Mouse (Mus musculus): ENCODE results near the gene Thada. TPM values are rescaled to one million over a fixed set of nuclear protein-coding genes. Genes with fewer than 3 reads are reported as not detected.

The Thada gene
- polyA plus RNA-seq, 1 experiment from 2014 or later = 6.1 TPM

- H3K27me3 ChIP-seq = no peaks in the 10 kb centered on the region
- H3K4me2 ChIP-seq = no peak overlapping the region
- no peaks in the 10 kb centered on the region for H3K36me3 ChIP-seq
- no peak overlapping the region for H3K9ac ChIP-seq
- no peak for ATAC-seq (ENCODE audit: low FRiP score)
- WGBS = 70% methylated on average over 4 of the region's 4 CpGs
- H3K4me3 ChIP-seq = no peak overlapping the region
- no peaks in the 10 kb centered on the region for H3K9me3 ChIP-seq
- H3K27ac ChIP-seq = 0 out of 2 replicates have a peak overlapping the region, but pooled peaks have one; percentile 30
- peaks cover 21% of the 10 kb centered on the region for H3K4me1 ChIP-seq (replicated peaks)
These were observed 207.3 kb downstream of the Thada start for GRCm38 (mm10) chr17:84258638-84259261.

GRCm38 (mm10) chr17:84257927-84258532 lies 208.0 kb downstream of the Thada start:
- H3K4me2 ChIP-seq = no peak overlapping the region
- H3K4me1 ChIP-seq (replicated peaks) = peaks cover 21% of the 10 kb centered on the region
- 75% methylated on average over 5 of the region's 5 CpGs for WGBS
- no peaks in the 10 kb centered on the region for H3K36me3 ChIP-seq
- H3K27me3 ChIP-seq = no peaks in the 10 kb centered on the region
- H3K9ac ChIP-seq = no peak overlapping the region
- no peak overlapping the region for H3K4me3 ChIP-seq
- no peaks in the 10 kb centered on the region for H3K9me3 ChIP-seq
- no peak overlapping the region for H3K27ac ChIP-seq
- ATAC-seq (ENCODE audit: low FRiP score) = no peak

- Histone ChIP-seq H3K4me1 (replicated peaks) (peaks cover 21% of the 10 kb centered on the region), H3K4me2 (no peak overlapping the region), H3K36me3 (no peaks in the 10 kb centered on the region; the same call in 1 of the 2 replicates), H3K4me3 (no peak overlapping the region), H3K9me3 (no peaks in the 10 kb centered on the region), H3K27me3 (no peaks in the 10 kb centered on the region), H3K27ac (no peak overlapping the region; the same call in 1 of the 2 replicates), H3K9ac (no peak overlapping the region; the same call in 1 of the 2 replicates)
- WGBS = 53% methylated on average over 9 of the region's 9 CpGs
- ATAC-seq (ENCODE audit: low FRiP score) = no peak
These were observed 209.7 kb downstream of the Thada start for GRCm38 (mm10) chr17:84256278-84256819.

- no peaks in the 10 kb centered on the region; the same call in 1 of the 2 replicates for H3K36me3 ChIP-seq
- no peaks in the 10 kb centered on the region for H3K27me3 ChIP-seq
- no peak overlapping the region for H3K4me3 ChIP-seq
- H3K27ac ChIP-seq = no peak overlapping the region
- H3K4me2 ChIP-seq = no peak overlapping the region
- H3K9me3 ChIP-seq = no peaks in the 10 kb centered on the region
- 54% methylated on average over 2 of the region's 2 CpGs for WGBS
- no peak overlapping the region for H3K9ac ChIP-seq
- H3K4me1 ChIP-seq (replicated peaks) = peaks cover 21% of the 10 kb centered on the region
- ATAC-seq (ENCODE audit: low FRiP score) = no peak
These were observed 210.2 kb downstream of the Thada start for GRCm38 (mm10) chr17:84255841-84256240.

GRCm38 (mm10) chr17:84251426-84251825 lies 214.6 kb downstream of the Thada start:
- no peak overlapping the region for H3K4me2 ChIP-seq
- H3K9me3 ChIP-seq = no peaks in the 10 kb centered on the region
- H3K27me3 ChIP-seq = no peaks in the 10 kb centered on the region
- H3K9ac ChIP-seq = no peak overlapping the region
- H3K4me3 ChIP-seq = no peak overlapping the region
- peaks cover 15% of the 10 kb centered on the region for H3K36me3 ChIP-seq
- no peak for ATAC-seq (ENCODE audit: low FRiP score)
- no peak overlapping the region for H3K27ac ChIP-seq
- H3K4me1 ChIP-seq (replicated peaks) = peaks cover 8% of the 10 kb centered on the region; the same call in 1 of the 2 replicates
- 90% methylated on average over 3 of the region's 3 CpGs for WGBS

- no peak for ATAC-seq (ENCODE audit: low FRiP score)
- H3K9me3 ChIP-seq = no peaks in the 10 kb centered on the region
- 88% methylated on average over 18 of the region's 18 CpGs for WGBS
- no peak overlapping the region for H3K27ac ChIP-seq
- H3K4me2 ChIP-seq = no peak overlapping the region
- no peaks in the 10 kb centered on the region for H3K27me3 ChIP-seq
- H3K4me1 ChIP-seq (replicated peaks) = no peaks in the 10 kb centered on the region
- peaks cover 10% of the 10 kb centered on the region for H3K36me3 ChIP-seq
- no peak overlapping the region for H3K9ac ChIP-seq
- no peak overlapping the region for H3K4me3 ChIP-seq
These were observed 221.7 kb downstream of the Thada start for GRCm38 (mm10) chr17:84244182-84244920.

- no peak for ATAC-seq (ENCODE audit: low FRiP score)
These were observed 222.2 kb downstream of the Thada start for GRCm38 (mm10) chr17:84243759-84244158.

GRCm38 (mm10) chr17:84241308-84241957 lies 224.6 kb downstream of the Thada start:
- Histone ChIP-seq H3K4me1 (replicated peaks) (no peaks in the 10 kb centered on the region), H3K27me3 (no peaks in the 10 kb centered on the region), H3K36me3 (peaks cover 6% of the 10 kb centered on the region), H3K4me3 (no peak overlapping the region), H3K27ac (no peak overlapping the region), H3K4me2 (no peak overlapping the region), H3K9ac (no peak overlapping the region), H3K9me3 (no peaks in the 10 kb centered on the region)
- ATAC-seq (ENCODE audit: low FRiP score) = no peak
- WGBS = 95% methylated on average over 6 of the region's 6 CpGs

More at GRCm38 (mm10) chr17:84243759-84244158, 222.2 kb downstream of the Thada start:
- Histone ChIP-seq H3K27ac (no peak overlapping the region), H3K27me3 (no peaks in the 10 kb centered on the region), H3K9me3 (no peaks in the 10 kb centered on the region), H3K9ac (no peak overlapping the region), H3K4me1 (replicated peaks) (no peaks in the 10 kb centered on the region), H3K4me3 (no peak overlapping the region), H3K4me2 (no peak overlapping the region), H3K36me3 (peaks cover 10% of the 10 kb centered on the region)
- WGBS = 85% methylated on average over 6 of the region's 6 CpGs

- H3K9me3 ChIP-seq = no peaks in the 10 kb centered on the region
- H3K27me3 ChIP-seq = no peaks in the 10 kb centered on the region
- peaks cover 1% of the 10 kb centered on the region; the same call in 1 of the 2 replicates for H3K36me3 ChIP-seq
- 79% methylated on average over 2 of the region's 2 CpGs for WGBS
- H3K27ac ChIP-seq = no peak overlapping the region
- no peaks in the 10 kb centered on the region for H3K4me1 ChIP-seq (replicated peaks)
- no peak overlapping the region for H3K9ac ChIP-seq
- H3K4me3 ChIP-seq = no peak overlapping the region
- no peak for ATAC-seq (ENCODE audit: low FRiP score)
- no peak overlapping the region for H3K4me2 ChIP-seq
These were observed 226.2 kb downstream of the Thada start for GRCm38 (mm10) chr17:84239679-84240292.

- H3K4me3 ChIP-seq = no peak overlapping the region
- no peak for ATAC-seq (ENCODE audit: low FRiP score)
- H3K27me3 ChIP-seq = no peaks in the 10 kb centered on the region
- no peak overlapping the region for H3K4me2 ChIP-seq
- H3K9me3 ChIP-seq = no peaks in the 10 kb centered on the region
- no peak overlapping the region for H3K27ac ChIP-seq
- 100% methylated on average over 1 of the region's 1 CpGs for WGBS
- no peaks in the 10 kb centered on the region for H3K36me3 ChIP-seq
- H3K4me1 ChIP-seq (replicated peaks) = no peaks in the 10 kb centered on the region
- H3K9ac ChIP-seq = no peak overlapping the region
These were observed 227.8 kb downstream of the Thada start for GRCm38 (mm10) chr17:84238174-84238573.

GRCm38 (mm10) chr17:84236781-84237557 lies 229.0 kb downstream of the Thada start:
- H3K9me3 ChIP-seq = no peaks in the 10 kb centered on the region
- H3K36me3 ChIP-seq = no peaks in the 10 kb centered on the region
- H3K27ac ChIP-seq = no peak overlapping the region
- H3K4me1 ChIP-seq (replicated peaks) = no peaks in the 10 kb centered on the region
- H3K4me3 ChIP-seq = no peak overlapping the region
- WGBS = 94% methylated on average over 7 of the region's 7 CpGs
- no peaks in the 10 kb centered on the region for H3K27me3 ChIP-seq
- no peak overlapping the region for H3K4me2 ChIP-seq
- ATAC-seq (ENCODE audit: low FRiP score) = no peak
- no peak overlapping the region for H3K9ac ChIP-seq

Data from hindbrain, embryonic 13.5 days (tissue).